Mouse (Mus musculus) T-cell, adult 66 days (primary cell): ENCODE data around the gene Gm20509. TPM values are rescaled to one million over a fixed set of nuclear protein-coding genes. Genes with fewer than 3 reads are reported as not detected.

Experiments used
- total RNA-seq, 2 experiments: library from RNA; stranded (reverse); gene quantifications; 3 replicates in 1 of 2; 4 replicates in 1 of 2; pipeline ENCODE4 v1.2.4; 2023

The Gm20509 gene
- total RNA-seq = not detected

GRCm38 (mm10) chr9:73102181-73102580 lies at the start of gene Gm20509:
TSS of gene Gm20509 (plus strand) at chr9:73102470.

GRCm38 (mm10) chr9:73101536-73101935 lies 734 bp upstream of the Gm20509 start, which contains the start of gene Khdc3:
TSS of gene Khdc3 (plus strand) at chr9:73101836.

GRCm38 (mm10) chr9:73112919-73113906 lies 10.9 kb downstream of the Gm20509 start, which contains the start of gene Rsl24d1:
TSS of gene Rsl24d1 (plus strand) at chr9:73113426.

Other genes with a start within 250 kb of the Gm20509 start
- not detected for gene Pygo1, start 176.8 kb upstream of the Gm20509 start, total RNA-seq
- gene Dyx1c1, start 143.7 kb upstream of the Gm20509 start, total RNA-seq = 1 to 10 TPM; 1.7 TPM
- gene Gm44503, start 143.6 kb upstream of the Gm20509 start, total RNA-seq = not detected
- 1 to 10 TPM; 4.7 to 6.0 TPM for gene Ccpg1os, start 117.1 kb upstream of the Gm20509 start, total RNA-seq
- 100 to 1,000 TPM in 1 of 2 experiments, 10 to 100 TPM in 1; 91.2 to 107 TPM for gene Ccpg1, start 117.0 kb upstream of the Gm20509 start, total RNA-seq
- 10 to 100 TPM; 15.1 to 18.4 TPM for gene Pigb, start 62.1 kb upstream of the Gm20509 start, total RNA-seq
- 10 to 100 TPM; 60.2 to 65.5 TPM for gene Rab27a, start 57.6 kb upstream of the Gm20509 start, total RNA-seq
- 10 to 100 TPM in 1 of 2 experiments, 1 to 10 TPM in 1; 9.6 to 10.9 TPM for gene Khdc3, start 634 bp upstream of the Gm20509 start, total RNA-seq
- gene Rsl24d1, start 11.0 kb downstream of the Gm20509 start, total RNA-seq = 10 to 100 TPM; 71.7 to 73.4 TPM